Mouse (Mus musculus) CH12.LX (cell line): ENCODE data around the gene Slc9a9.

Source experiments
- CTCF ChIP-seq, 2 experiments: IDR thresholded peaks in 1 of 2; conservative IDR thresholded peaks in 1 of 2; 2 replicates each; pipeline ENCODE4 v1.5.1; 2011 to 2012; ENCODE audit warnings: low read depth in 2 of 2, low read length in 2 of 2, improper control_type of control experiment in 1 of 2, inconsistent platforms in 1 of 2, mild to moderate bottlenecking in 1 of 2, moderate library complexity in 1 of 2
- EP300 ChIP-seq: IDR thresholded peaks from 2 replicates; pipeline ENCODE4 v1.6.1; 2011; ENCODE audit warnings: low read length, improper control_type of control experiment
- NRF1 ChIP-seq: IDR thresholded peaks from 2 replicates; pipeline ENCODE4 v1.6.1; 2014; ENCODE audit warnings: low read depth, mild to moderate bottlenecking, inconsistent platforms, low read length, improper control_type of control experiment, moderate library complexity
- POLR2A ChIP-seq: IDR thresholded peaks from 2 replicates; pipeline ENCODE4 v1.6.1; 2011; ENCODE audit warnings: low read depth, mild to moderate bottlenecking, improper control_type of control experiment, low read length
- SIN3A ChIP-seq: IDR thresholded peaks from 2 replicates; pipeline ENCODE4 v1.6.1; 2012; ENCODE audit warnings: low read length, improper control_type of control experiment, inconsistent platforms

GRCm38 (mm10) chr9:95160575-95161300, 491.0 kb downstream of the Slc9a9 start:
- TF ChIP-seq NRF1, result no peak
- TF ChIP-seq EP300, result no peak
- no peak for TF ChIP-seq POLR2A
- no peak for TF ChIP-seq SIN3A
- TF ChIP-seq CTCF (conservative IDR thresholded peaks at IDR 0.05 in 1 of 2, IDR thresholded peaks at IDR 0.05 in 1 of 2; ENCODE audit: low read depth in 2 of 2, low read length in 2 of 2), result no peak
